Mouse (Mus musculus): ENCODE measurements around the gene Clp1. TPM values are rescaled to one million over a fixed set of nuclear protein-coding genes. Genes with fewer than 3 reads are reported as not detected.

Gene Clp1
- 10.4 and 10.5 TPM in 2 replicates for polyA plus RNA-seq (2021; fragmentation: Nextera tagmentation)
- long read RNA-seq, experiment 1, transcript Clp1-201 (3 exons, 1,912 nt): major isoform, 79 of 85 reads
- long read RNA-seq, experiment 1, partial matches to known transcripts: 3 of 85 reads
- long read RNA-seq, experiment 1, other reads (novel, unspliced or antisense): 2 of 85 reads
- long read RNA-seq, experiment 2, transcript Clp1-201 (3 exons, 1,912 nt): major isoform, 18 of 24 reads
- long read RNA-seq, experiment 2, partial matches to known transcripts: 2 of 24 reads
- long read RNA-seq, experiment 2, other reads (novel, unspliced or antisense): 3 of 24 reads

DNA sequence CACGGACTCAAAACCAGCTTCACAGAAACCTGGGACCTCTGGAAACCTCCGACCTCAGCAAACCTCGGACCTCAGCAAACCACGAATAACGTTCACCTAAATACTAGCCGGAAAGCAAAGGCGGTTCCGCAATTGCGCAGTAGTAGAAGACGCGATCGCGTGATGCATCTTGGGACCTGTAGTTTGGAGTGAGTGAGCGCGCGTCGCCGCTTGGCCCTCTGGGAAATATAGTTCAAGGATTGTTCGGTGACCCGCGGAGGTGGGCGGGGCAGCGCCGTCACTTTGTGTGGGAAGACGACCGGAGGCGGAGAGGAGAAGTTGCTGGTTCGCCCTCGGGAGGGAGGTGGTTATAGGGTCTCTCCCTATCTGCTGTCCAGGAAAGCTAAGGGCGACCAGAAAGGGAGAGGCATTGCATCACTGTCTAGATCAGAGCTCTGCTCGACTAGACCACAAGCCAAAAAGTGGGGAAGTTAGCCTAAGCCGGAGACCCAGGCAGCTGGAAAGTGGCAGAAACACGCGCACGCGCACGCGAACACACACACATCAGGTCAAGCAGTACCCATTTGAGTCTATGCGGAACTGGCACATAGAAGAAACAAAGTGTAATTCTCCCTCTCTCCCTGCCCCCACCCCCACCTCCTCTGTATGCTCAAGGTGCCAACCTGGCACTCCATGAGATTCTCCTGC lies at the start of gene Clp1:
Gene Clp1, minus strand, starts transcription at position 179 of the 687 bp plus-strand sequence.

GRCm38 (mm10) chr2:84775241-84775640 lies 48.1 kb upstream of the Clp1 start, which contains the start of gene Serping1:
TSS of gene Serping1 (minus strand) at chr2:84775444.

GRCm38 (mm10) chr2:84743561-84743960 lies 16.4 kb upstream of the Clp1 start, which contains the start of gene Gm19426:
TSS of gene Gm19426 (minus strand) at chr2:84743655.

GRCm38 (mm10) chr2:84733579-84734300 lies 6.6 kb upstream of the Clp1 start, which contains the start of gene Ypel4:
TSS of gene Ypel4 (plus strand) at chr2:84734058.

GRCm38 (mm10) chr2:84714811-84715561 lies 12.2 kb downstream of the Clp1 start, which contains the start of gene Zdhhc5:
TSS of gene Zdhhc5 (minus strand) at chr2:84715180.

GRCm38 (mm10) chr2:84679016-84679415 lies 48.1 kb downstream of the Clp1 start, which contains the start of gene Tmx2:
TSS of gene Tmx2 (minus strand) at chr2:84679140.

DNA sequence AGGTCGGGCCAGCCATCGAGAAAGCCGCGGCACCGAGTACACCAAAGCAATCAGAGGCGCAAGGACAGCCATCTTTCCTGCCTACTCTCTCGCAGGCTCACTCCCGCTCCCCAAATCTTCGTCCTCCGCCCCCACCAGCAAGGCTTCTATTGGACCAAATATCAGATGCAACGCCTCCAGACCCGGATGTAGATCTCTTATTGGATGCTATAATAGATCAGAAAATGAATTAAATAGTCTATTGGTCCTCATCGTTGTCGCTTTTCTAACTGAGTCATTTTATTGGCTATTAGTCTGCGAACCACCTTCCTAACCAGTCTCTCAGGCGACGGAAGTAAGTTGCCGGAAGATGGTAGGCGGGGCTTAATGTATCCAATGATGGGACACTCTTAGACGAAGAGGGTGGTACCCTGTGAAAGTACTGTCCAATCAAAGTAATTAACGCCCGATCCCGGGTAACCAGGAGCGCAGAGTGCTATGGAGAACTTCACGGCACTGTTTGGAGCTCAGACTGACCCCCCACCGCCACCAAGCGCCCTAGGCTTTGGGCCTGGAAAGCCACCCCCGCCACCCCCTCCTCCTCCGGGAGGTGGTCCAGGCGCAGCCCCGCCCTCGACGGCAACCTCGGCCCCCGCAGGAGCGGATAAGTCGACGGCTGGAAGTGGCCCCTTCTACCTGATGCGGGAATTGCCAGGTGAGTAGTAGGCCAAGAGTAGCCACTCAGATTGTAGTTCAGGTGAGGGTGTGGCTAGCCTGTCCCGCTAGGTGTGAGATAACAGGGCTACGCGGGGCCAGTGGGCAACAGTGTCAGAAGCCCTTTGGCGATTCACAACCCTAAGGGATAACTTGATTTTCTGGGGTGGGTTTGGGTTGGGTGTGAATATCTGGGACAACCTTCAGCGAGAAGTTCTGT lies 48.9 kb downstream of the Clp1 start, which contains the start of the genes Gm28635 and Med19:
Gene Gm28635, minus strand, starts transcription at position 74 of the 913 bp plus-strand sequence.
Gene Med19, plus strand, starts transcription at position 435 of the 913 bp plus-strand sequence.

Other genes starting within 250 kb of the Clp1 start
- 5.0 and 5.6 TPM in 2 replicates for gene Ctnnd1, start 76.6 kb downstream of the Clp1 start, polyA plus RNA-seq (2021; fragmentation: Nextera tagmentation)
- 0.06 TPM in 1 of 2 replicates, not detected in the other for gene Btbd18, start 68.3 kb downstream of the Clp1 start, polyA plus RNA-seq (2021; fragmentation: Nextera tagmentation)
- gene Selenoh, start 56.6 kb downstream of the Clp1 start, polyA plus RNA-seq (2021; fragmentation: Nextera tagmentation): 94.1 and 109 TPM in 2 replicates
- gene Gm28635, start 49.3 kb downstream of the Clp1 start, polyA plus RNA-seq (2021; fragmentation: Nextera tagmentation): not detected in 2 replicates
- gene Med19, start 48.9 kb downstream of the Clp1 start, polyA plus RNA-seq (2021; fragmentation: Nextera tagmentation): 14.4 and 25.0 TPM in 2 replicates
- gene Tmx2, start 48.2 kb downstream of the Clp1 start, polyA plus RNA-seq (2021; fragmentation: Nextera tagmentation): 239 and 350 TPM in 2 replicates
- 5.5 and 8.0 TPM in 2 replicates for gene Zdhhc5, start 12.2 kb downstream of the Clp1 start, polyA plus RNA-seq (2021; fragmentation: Nextera tagmentation)
- gene Ypel4, start 6.7 kb upstream of the Clp1 start, polyA plus RNA-seq (2021; fragmentation: Nextera tagmentation): 19.6 and 26.9 TPM in 2 replicates
- gene Gm19426, start 16.3 kb upstream of the Clp1 start, polyA plus RNA-seq (2021; fragmentation: Nextera tagmentation): 0.70 and 1.2 TPM in 2 replicates
- 9.7 and 14.3 TPM in 2 replicates for gene Serping1, start 48.1 kb upstream of the Clp1 start, polyA plus RNA-seq (2021; fragmentation: Nextera tagmentation)
- 7.5 and 12.5 TPM in 2 replicates for gene Ube2l6, start 71.5 kb upstream of the Clp1 start, polyA plus RNA-seq (2021; fragmentation: Nextera tagmentation)
- not detected in 2 replicates for gene Smtnl1, start 95.3 kb upstream of the Clp1 start, polyA plus RNA-seq (2021; fragmentation: Nextera tagmentation)
- 174 and 190 TPM in 2 replicates for gene Timm10, start 99.6 kb upstream of the Clp1 start, polyA plus RNA-seq (2021; fragmentation: Nextera tagmentation)
- 0.14 and 0.29 TPM in 2 replicates for gene Slc43a1, start 111.5 kb upstream of the Clp1 start, polyA plus RNA-seq (2021; fragmentation: Nextera tagmentation)
- gene Rtn4rl2, start 159.4 kb upstream of the Clp1 start, polyA plus RNA-seq (2021; fragmentation: Nextera tagmentation): 5.6 and 49.3 TPM in 2 replicates
- 0.51 and 0.83 TPM in 2 replicates for gene Slc43a3, start 209.2 kb upstream of the Clp1 start, polyA plus RNA-seq (2021; fragmentation: Nextera tagmentation)